Mouse (Mus musculus) regulatory T cell (primary cell): Measurements from ENCODE around the gene Calu.
"Not testable (repeated sequence)": the region's sequence is repeated elsewhere in the genome, so short reads cannot be mapped to it uniquely, and the experiment has no call there.

Source experiments
- in situ Hi-C: fragments of 300-600 bp; cut with MboI, MseI; formaldehyde crosslinking; loops from one replicate; pipeline ENCODE4 v1.15.1; 2025; ENCODE audit warnings: high pct_unique_total_duplicates

Gene Calu

DNA sequence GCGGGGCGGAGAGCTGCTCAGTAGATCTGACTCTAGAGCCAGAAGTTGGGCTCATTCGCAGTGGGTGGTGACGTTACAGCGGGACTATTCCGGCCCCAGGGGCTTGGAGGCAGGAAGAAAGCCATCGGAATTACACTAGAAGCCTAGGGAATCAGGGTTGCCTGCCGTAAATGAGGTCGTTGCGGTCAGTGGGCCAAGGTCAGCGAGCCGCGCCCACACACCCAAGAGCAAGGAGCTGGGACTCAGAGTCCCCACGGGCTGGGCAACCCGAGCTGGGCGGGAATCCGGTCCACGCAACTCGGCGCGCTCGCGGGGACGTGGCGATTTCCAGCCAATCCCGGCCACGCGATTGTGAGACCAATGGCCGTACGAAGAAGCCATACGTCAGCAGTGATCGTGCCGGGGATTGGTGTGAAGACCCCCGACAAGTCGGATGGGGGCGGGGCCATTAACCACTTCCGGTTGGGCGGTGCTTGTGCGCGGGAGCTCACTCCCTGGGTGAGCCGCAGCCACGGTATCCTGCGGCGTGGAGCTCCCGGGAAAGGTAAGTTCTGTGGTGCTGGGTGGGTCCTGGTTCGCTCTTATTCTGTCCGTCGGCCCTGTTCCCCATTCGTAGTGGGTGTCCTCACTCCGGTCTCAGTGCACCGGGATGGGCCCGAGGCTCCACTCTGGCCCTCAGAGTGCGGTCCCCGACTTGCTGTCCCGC is at the start of gene Calu:
Gene Calu, plus strand, starts transcription at position 405 of the 706 bp plus-strand sequence.
- in situ Hi-C loops, result no loop called here

GRCm38 (mm10) chr6:29299112-29299511 is 48.8 kb upstream of the Calu start:
- in situ Hi-C loops, result no loop called here

DNA sequence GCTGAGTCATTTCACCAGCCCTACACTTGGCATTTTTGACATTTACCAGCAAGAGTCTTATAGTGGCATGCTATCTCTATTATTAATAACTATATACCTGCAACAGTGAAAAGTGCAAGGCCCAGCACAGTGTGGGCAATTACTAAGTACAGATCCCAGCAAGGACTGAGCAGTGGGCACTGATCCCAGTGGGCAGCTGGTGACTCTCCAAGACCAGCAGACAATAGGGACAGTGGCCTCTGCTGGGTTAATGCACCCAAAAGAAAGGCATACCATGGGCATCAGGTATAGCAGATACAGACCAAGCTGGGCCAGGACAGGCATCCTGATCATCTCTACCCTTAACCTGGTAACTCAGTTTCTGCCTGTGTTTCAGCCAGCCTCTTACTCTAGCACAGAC is 44.6 kb upstream of the Calu start:
- in situ Hi-C loops, result no loop called here

DNA sequence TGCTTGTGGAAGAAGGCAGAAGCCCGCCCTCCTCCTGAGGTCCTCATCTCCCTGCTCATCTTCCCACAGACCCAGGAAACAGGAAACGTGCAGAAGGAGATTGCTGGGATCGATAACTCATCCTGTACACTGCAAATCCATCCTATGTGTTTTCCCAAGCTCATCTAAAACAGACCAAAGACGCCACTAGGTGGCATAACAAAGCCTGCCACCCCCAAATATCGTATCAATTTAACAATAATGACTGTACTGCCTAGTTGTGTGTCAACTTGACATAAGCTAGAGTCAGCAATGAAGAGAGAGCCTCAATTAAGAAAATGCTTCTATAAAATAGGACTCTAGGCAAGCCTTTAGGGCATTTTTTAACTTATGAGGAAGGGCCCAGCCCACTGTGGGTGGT is 44.1 kb upstream of the Calu start:
- in situ Hi-C loops, result no loop called here

- in situ Hi-C loops, result no loop called here
Observed at GRCm38 (mm10) chr6:29305462-29305861, 42.4 kb upstream of the Calu start.

- in situ Hi-C loops, result no loop called here
Observed at GRCm38 (mm10) chr6:29308846-29309605, 38.8 kb upstream of the Calu start.

DNA sequence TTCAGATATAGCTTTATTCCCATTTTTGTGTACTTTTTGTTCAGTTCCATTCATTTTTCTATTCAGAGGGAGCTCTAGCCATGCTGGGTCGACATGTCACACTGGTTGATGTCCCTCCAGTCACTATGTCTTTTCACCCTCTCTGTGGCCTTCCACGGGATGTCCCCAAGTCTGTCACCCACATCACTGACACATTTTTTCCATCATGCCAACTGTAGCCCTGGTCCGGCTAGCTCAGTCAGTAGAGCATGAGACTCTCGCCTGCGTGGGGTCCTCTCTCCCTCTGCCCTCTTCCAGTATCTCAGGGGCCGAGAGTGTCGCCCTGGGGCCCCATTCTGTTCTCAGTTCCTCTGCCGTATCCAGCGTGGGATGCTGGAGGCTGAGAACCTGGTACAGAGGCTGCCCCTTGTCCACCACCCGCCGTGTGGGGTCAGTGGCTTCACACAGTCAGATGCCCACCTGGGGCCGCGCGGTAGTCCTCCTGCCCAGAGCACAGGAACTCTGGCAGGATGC is 34.1 kb upstream of the Calu start:
- in situ Hi-C loops, result no loop called here

DNA sequence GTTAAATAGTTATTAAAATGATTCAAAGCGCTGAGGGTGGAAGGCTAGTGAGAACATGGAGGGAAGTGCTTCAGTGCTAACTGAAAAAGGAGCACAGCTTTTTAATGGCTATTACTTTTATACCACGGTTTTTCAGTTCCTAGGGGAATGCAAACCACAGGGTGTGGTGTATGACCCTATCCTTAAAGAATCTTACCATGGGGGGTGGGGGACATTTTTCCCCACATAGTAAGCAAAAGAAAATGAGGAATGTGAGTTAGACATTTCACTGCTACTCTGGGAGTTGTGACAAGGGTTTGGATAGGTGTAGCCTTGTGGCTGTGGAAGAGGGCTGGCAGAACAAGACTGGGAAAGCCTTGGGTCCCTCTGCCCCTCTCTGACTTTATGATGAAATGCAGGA is 30.6 kb upstream of the Calu start:
- in situ Hi-C loops, result no loop called here

GRCm38 (mm10) chr6:29317941-29318340 is 29.9 kb upstream of the Calu start:
- in situ Hi-C loops, result no loop called here

DNA sequence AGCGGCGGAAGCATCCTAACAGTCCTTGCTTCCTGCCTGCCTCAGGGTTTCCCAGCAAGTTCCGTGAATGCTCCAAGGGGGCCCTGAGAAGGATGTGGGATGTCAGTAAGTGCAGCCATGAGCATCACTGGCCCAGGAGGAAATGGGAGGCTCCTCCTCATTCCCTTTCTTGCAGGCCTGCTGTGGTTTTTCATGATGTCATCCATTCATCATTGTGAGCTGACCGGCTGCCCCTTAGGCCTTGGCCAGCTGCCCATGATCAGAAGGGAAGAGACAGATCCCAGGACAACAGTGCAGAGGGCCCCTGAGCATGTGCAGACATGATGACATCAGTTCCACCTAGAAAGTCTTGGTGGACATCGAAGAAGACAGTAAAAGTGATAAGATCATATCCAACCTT is 29.0 kb upstream of the Calu start, which contains the start of gene Fam71f1:
Gene Fam71f1, plus strand, starts transcription at position 262 of the 400 bp plus-strand sequence.
- in situ Hi-C loops, result no loop called here

DNA sequence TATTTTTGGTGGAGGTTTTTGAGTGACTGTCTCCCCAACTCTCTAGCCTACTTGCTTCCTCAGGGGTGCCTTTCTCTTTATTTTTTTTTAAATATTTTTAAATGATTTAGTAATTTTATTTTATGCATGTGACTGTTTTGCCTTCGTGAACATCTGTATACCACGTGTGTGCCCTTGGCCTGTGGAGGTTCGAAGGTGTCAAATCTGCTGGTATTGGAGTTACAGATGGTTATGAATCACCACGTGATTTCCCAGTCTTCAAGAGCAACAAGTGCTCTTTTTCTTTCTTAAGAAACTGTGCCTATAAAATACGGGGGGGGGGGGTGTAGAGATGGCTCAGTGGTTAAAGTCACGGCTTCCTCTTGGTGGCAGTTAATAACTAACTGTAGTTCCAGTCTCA is 26.3 kb upstream of the Calu start:
- in situ Hi-C loops, result no loop called here

- in situ Hi-C loops, result no loop called here
Observed at GRCm38 (mm10) chr6:29322147-29322546, 25.7 kb upstream of the Calu start.

GRCm38 (mm10) chr6:29322735-29323134 is 25.1 kb upstream of the Calu start:
- in situ Hi-C loops, result no loop called here

DNA sequence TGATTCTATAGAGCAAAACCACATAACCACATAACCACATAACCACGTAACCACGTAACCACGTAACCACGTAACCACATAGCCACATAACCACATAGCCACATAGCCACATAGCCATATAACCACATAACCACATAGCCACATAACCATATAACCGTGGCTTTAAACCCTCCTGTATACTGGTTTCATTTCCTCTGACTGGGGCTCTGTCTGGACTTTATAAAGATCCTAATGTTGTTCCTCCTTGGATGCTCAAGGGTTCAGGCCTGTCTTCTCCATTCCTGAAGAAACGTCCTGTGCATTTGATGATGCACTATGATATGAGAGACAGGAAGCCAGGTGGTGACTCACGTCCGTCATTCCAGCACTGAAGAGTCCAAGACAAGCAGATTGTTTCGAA is 20.9 kb upstream of the Calu start:
- in situ Hi-C loops, result no loop called here

DNA sequence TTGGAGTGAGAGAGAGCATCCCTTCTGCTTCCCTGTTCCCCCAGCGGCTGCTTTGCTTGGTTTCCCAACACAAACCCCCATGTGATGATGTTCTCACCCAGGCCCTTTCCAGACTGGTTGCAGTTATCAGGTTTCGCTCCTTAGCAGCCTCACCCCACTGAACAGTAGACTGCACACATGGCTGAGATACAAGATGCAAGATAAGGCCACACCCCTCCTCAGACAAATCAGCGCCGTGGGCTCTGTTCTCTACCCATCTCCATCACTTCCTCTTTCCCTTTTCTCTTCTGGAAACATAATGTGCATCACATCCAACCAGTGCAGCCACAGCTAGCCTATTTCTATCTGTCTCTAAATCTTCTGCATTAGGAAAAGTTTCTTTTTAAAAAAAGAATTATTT is 18.4 kb upstream of the Calu start:
- in situ Hi-C loops, result no loop called here

DNA sequence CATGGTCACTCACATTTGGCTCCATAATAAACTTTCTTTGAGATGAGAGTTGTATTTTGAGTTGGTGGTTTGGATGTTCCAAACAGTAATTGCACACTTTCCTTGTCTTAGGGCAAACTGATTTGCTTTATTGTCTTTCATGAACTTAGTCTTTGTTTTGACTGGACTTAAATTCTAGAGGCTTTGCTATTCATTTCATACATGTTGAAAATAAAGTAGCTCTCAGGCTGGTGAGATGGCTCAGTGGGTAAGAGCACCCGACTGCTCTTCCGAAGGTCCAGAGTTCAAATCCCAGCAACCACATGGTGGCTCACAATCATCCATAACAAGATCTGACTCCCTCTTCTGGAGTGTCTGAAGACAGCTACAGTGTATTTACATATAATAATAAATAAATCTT is 1.4 kb upstream of the Calu start:
- in situ Hi-C loops, result not testable (repeated sequence)

- in situ Hi-C loops, result no loop called here
Observed at GRCm38 (mm10) chr6:29347189-29347588, 680 bp upstream of the Calu start.

DNA sequence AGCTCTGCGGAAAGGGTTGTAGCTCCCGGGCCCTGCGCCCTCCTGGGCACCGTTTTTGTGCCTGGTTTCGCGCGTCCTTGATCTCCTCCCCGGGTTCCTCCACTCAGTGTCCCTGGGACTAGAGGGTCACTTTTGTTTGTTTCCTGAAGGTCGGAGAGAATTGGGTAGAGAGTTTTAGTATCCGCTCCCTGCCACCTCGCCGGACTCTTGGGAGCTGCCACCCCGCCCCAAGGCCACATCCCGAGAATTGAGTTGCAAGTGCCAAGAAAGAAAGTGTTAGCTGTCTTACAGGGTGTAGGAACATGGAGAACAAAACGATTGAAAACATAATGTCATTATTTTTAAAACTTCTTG is 479 bp downstream of the Calu start:
- in situ Hi-C loops, result no loop called here

DNA sequence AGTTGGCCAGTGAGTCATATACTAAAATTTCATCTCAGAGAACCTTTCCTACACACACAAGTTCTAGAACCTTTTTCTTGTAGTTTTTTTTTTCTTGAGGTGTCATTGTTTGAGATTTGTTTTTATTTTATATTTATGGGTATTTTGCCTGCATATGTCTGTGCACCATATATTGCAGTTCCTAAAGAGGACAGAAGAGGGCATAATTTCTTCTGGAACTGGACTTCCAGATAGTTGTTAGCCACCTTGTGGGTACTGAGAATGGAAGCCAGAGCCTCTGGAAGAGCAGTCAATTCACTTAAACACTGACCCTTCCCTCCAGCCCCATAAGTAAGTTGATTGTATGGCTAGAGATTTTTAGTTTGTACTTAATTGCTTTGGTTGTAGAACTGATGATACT is 3.7 kb downstream of the Calu start:
- in situ Hi-C loops, result no loop called here

- in situ Hi-C loops, result no loop called here
Observed at GRCm38 (mm10) chr6:29352816-29353215, 4.9 kb downstream of the Calu start.

- in situ Hi-C loops, result no loop called here
Observed at GRCm38 (mm10) chr6:29359386-29359785, 11.5 kb downstream of the Calu start.

- in situ Hi-C loops, result loop anchor here (10.0 kb wide), 1 partner anchor 1515 kb away; no protein-coding TSS in a partner anchor
Observed at GRCm38 (mm10) chr6:29360211-29360610, 12.3 kb downstream of the Calu start.
